27 mouse cellular contexts compared by ENCODE assay signal in the genomic region with DNA sequence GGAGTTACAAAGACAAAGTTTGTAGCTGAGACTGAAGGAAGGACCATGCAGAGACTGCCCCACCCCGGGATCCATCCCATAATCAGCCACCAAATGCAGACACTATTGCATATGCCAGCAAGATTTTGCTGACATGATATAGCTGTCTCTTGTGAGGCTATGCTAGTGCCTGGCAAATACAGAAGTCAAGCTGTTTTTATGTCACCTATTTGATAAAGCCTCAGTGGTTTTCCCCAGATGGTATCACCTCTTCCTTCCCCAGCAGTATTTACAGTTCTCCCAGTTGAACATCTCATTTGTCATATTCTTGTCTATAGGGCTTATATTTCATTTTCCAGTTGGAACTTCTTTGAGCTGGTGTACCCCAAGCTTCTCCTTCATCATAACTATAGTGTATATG.
"Had no signal": no experiment of that assay in that cellular context is flagged by ENCODE, and none has a peak within 500 bp of the region (broad histone marks: within the 10 kb centered on the region; RNA-seq: fewer than 3 reads in every experiment).

No protein-coding gene starts in this region.

- H3K4me3 ChIP-seq: gastrocnemius, adult 2 months; heart, embryonic 10.5 days; heart, embryonic 12.5 days; hindbrain, embryonic 10.5 days; hindbrain, embryonic 12.5 days; limb, embryonic 10.5 days; limb, embryonic 12.5 days; liver, embryonic 13.5 days; liver, embryonic 15.5 days had no signal

- H3K9me3 ChIP-seq: heart, embryonic 10.5 days; heart, embryonic 12.5 days; hindbrain, embryonic 10.5 days; hindbrain, embryonic 12.5 days; limb, embryonic 10.5 days; limb, embryonic 12.5 days; liver, embryonic 13.5 days; liver, embryonic 15.5 days had no signal

- ATAC-seq: hindbrain, embryonic 16.5 days; intestine, embryonic 16.5 days; liver, postnatal 0 days had no signal

- H3K27ac ChIP-seq: gastrocnemius, adult 2 months; heart, embryonic 10.5 days; hindbrain, embryonic 10.5 days; hindbrain, embryonic 12.5 days; hindbrain, embryonic 14.5 days; kidney, postnatal 0 days; limb, embryonic 10.5 days; limb, embryonic 12.5 days; liver, embryonic 13.5 days; liver, embryonic 15.5 days had no signal

- H3K4me1 ChIP-seq: heart, embryonic 10.5 days; hindbrain, embryonic 10.5 days; hindbrain, embryonic 12.5 days; limb, embryonic 10.5 days; limb, embryonic 12.5 days; liver, embryonic 13.5 days; liver, embryonic 15.5 days had no signal

- DNase-seq: gastrocnemius, adult 2 months; gastrocnemius, postnatal 10 days; gastrocnemius, postnatal 25 days; heart, adult 18-20 months; heart, postnatal 10 days; heart, postnatal 4 days; kidney, adult 18-20 months; kidney, adult 8-10 months; kidney, postnatal 14 days; kidney, postnatal 36 days; layer of hippocampus, adult 9-11 months; layer of hippocampus, postnatal 36 days; liver; liver, embryonic 13.5 days; liver, postnatal 0 days had no signal

- H3K36me3 ChIP-seq: heart, embryonic 10.5 days; heart, embryonic 12.5 days; hindbrain, embryonic 10.5 days; hindbrain, embryonic 12.5 days; limb, embryonic 10.5 days; limb, embryonic 12.5 days; liver, embryonic 13.5 days; liver, embryonic 15.5 days had no signal

- H3K4me2 ChIP-seq: heart, embryonic 12.5 days; hindbrain, embryonic 12.5 days; hindbrain, embryonic 14.5 days; limb, embryonic 12.5 days; liver, embryonic 11.5 days; liver, embryonic 13.5 days; liver, embryonic 15.5 days had no signal

- H3K27me3 ChIP-seq: heart, embryonic 12.5 days had no signal

- H3K9ac ChIP-seq: heart, embryonic 12.5 days; hindbrain, embryonic 12.5 days; hindbrain, embryonic 14.5 days; limb, embryonic 12.5 days; liver, embryonic 13.5 days; liver, embryonic 15.5 days; liver, postnatal 0 days had no signal
